Mouse (Mus musculus): ENCODE data around the gene Hcn2. TPM values are rescaled to one million over a fixed set of nuclear protein-coding genes. Genes with fewer than 3 reads are reported as not detected.
"Not testable (repeated sequence)": the region's sequence is repeated elsewhere in the genome, so short reads cannot be mapped to it uniquely, and the experiment has no call there.

Hcn2 gene
- total and polyA plus RNA-seq, 3 experiments = 0.11 to 0.27 TPM; not detected in 1

GRCm38 (mm10) chr10:79748496-79748895, 32.1 kb downstream of the Hcn2 start:
- H3K4me1 ChIP-seq (ENCODE audit: insufficient read depth, low read depth, low read length) = peaks cover 32% of the 10 kb centered on the region
- ATAC-seq (ENCODE audit: extremely low read depth, insufficient number of reproducible peaks, low FRiP score, poor library complexity, severe bottlenecking) (no peak), DNase-seq (ENCODE audit: low spot score) (no peak)
- H3K27me3 ChIP-seq (ENCODE audit: insufficient read depth, low read length) = peaks cover 7% of the 10 kb centered on the region
- no peaks in the 10 kb centered on the region for H3K9me3 ChIP-seq (replicated peaks)
- TF ChIP-seq CTCF (IDR thresholded peaks at IDR 0.05; ENCODE audit: low read depth, low read length) = no peak
- no peak for TF ChIP-seq TAL1 (conservative IDR thresholded peaks at IDR 0.05; ENCODE audit: low read depth, low read length)
- no peak for TF ChIP-seq POLR2AphosphoS5 (IDR thresholded peaks at IDR 0.05; ENCODE audit: insufficient replicate concordance, low read depth, low read length)
- TF ChIP-seq GATA2 (IDR thresholded peaks at IDR 0.05; ENCODE audit: borderline replicate concordance, low read depth, low read length) = no peak
- no peak for TF ChIP-seq GATA1 (IDR thresholded peaks at IDR 0.05; ENCODE audit: borderline replicate concordance, low read length)
- H3K36me3 ChIP-seq (replicated peaks) = peaks cover 20% of the 10 kb centered on the region
- H3K4me3 ChIP-seq (ENCODE audit: low read depth, low read length) = no peak overlapping the region

- H3K9me3 ChIP-seq (replicated peaks) = 0 out of 2 replicates have a peak, but pooled peaks cover 3% of the 10 kb centered on the region
- no peak for ATAC-seq (ENCODE audit: extremely low read depth, insufficient number of reproducible peaks, low FRiP score, poor library complexity, severe bottlenecking)
- H3K4me3 ChIP-seq (ENCODE audit: low read depth, low read length) = peak within 1 kb of the TSS; percentile 27; the same call in 1 of the 2 replicates
Measured at GRCm38 (mm10) chr10:79754856-79755516, 38.6 kb downstream of the Hcn2 start, which contains the start of gene Fgf22. TSS of gene Fgf22 (plus strand) at chr10:79755076.

GRCm38 (mm10) chr10:79755854-79756253, 39.4 kb downstream of the Hcn2 start:
- peaks cover 15% of the 10 kb centered on the region for H3K4me1 ChIP-seq (ENCODE audit: insufficient read depth, low read depth, low read length)
- H3K9me3 ChIP-seq (replicated peaks) = 0 out of 2 replicates have a peak, but pooled peaks cover 3% of the 10 kb centered on the region
- peaks cover 11% of the 10 kb centered on the region for H3K27me3 ChIP-seq (ENCODE audit: insufficient read depth, low read length)
- H3K36me3 ChIP-seq (replicated peaks) = peaks cover 57% of the 10 kb centered on the region
- no peak overlapping the region for H3K4me3 ChIP-seq (ENCODE audit: low read depth, low read length)
- DNase-seq (ENCODE audit: low spot score) (no peak), ATAC-seq (ENCODE audit: extremely low read depth, insufficient number of reproducible peaks, low FRiP score, poor library complexity, severe bottlenecking) (no peak)
- TF ChIP-seq CTCF (IDR thresholded peaks at IDR 0.05; ENCODE audit: low read depth, low read length) (no peak), GATA1 (IDR thresholded peaks at IDR 0.05; ENCODE audit: borderline replicate concordance, low read length) (no peak), TAL1 (conservative IDR thresholded peaks at IDR 0.05; ENCODE audit: low read depth, low read length) (no peak), POLR2AphosphoS5 (IDR thresholded peaks at IDR 0.05; ENCODE audit: insufficient replicate concordance, low read depth, low read length) (no peak), GATA2 (IDR thresholded peaks at IDR 0.05; ENCODE audit: borderline replicate concordance, low read depth, low read length) (no peak)

More at GRCm38 (mm10) chr10:79754856-79755516, 38.6 kb downstream of the Hcn2 start, which contains the start of gene Fgf22:
- Histone ChIP-seq H3K4me1 (ENCODE audit: insufficient read depth, low read depth, low read length) (peaks cover 15% of the 10 kb centered on the region), H3K36me3 (replicated peaks) (peaks cover 49% of the 10 kb centered on the region), H3K27me3 (ENCODE audit: insufficient read depth, low read length) (peaks cover 11% of the 10 kb centered on the region)
- TF ChIP-seq GATA2 (IDR thresholded peaks at IDR 0.05; ENCODE audit: borderline replicate concordance, low read depth, low read length) (no peak), CTCF (IDR thresholded peaks at IDR 0.05; ENCODE audit: low read depth, low read length) (no peak), GATA1 (IDR thresholded peaks at IDR 0.05; ENCODE audit: borderline replicate concordance, low read length) (no peak), POLR2AphosphoS5 (IDR thresholded peaks at IDR 0.05; ENCODE audit: insufficient replicate concordance, low read depth, low read length) (no peak), TAL1 (conservative IDR thresholded peaks at IDR 0.05; ENCODE audit: low read depth, low read length) (no peak)
- no peak for DNase-seq (ENCODE audit: low spot score)

GRCm38 (mm10) chr10:79756660-79757059, 40.2 kb downstream of the Hcn2 start:
- Histone ChIP-seq H3K4me1 (ENCODE audit: insufficient read depth, low read depth, low read length) (peaks cover 15% of the 10 kb centered on the region), H3K4me3 (ENCODE audit: low read depth, low read length) (no peak overlapping the region), H3K36me3 (replicated peaks) (peaks cover 66% of the 10 kb centered on the region), H3K9me3 (replicated peaks) (0 out of 2 replicates have a peak, but pooled peaks cover 3% of the 10 kb centered on the region), H3K27me3 (ENCODE audit: insufficient read depth, low read length) (peaks cover 8% of the 10 kb centered on the region)
- no peak for TF ChIP-seq GATA2 (IDR thresholded peaks at IDR 0.05; ENCODE audit: borderline replicate concordance, low read depth, low read length)
- TF ChIP-seq GATA1 (IDR thresholded peaks at IDR 0.05; ENCODE audit: borderline replicate concordance, low read length) = no peak
- ATAC-seq (ENCODE audit: extremely low read depth, insufficient number of reproducible peaks, low FRiP score, poor library complexity, severe bottlenecking) (no peak), DNase-seq (ENCODE audit: low spot score) (no peak)

GRCm38 (mm10) chr10:79759675-79760074, 43.2 kb downstream of the Hcn2 start:
- H3K9me3 ChIP-seq (replicated peaks); H3K4me3 ChIP-seq (ENCODE audit: low read depth, low read length); DNase-seq (ENCODE audit: low spot score); ATAC-seq (ENCODE audit: extremely low read depth, insufficient number of reproducible peaks, low FRiP score, poor library complexity, severe bottlenecking); H3K27me3 ChIP-seq (ENCODE audit: insufficient read depth, low read length): not testable (repeated sequence)
- Histone ChIP-seq H3K4me1 (ENCODE audit: insufficient read depth, low read depth, low read length) (peaks cover 36% of the 10 kb centered on the region), H3K36me3 (replicated peaks) (peaks cover 96% of the 10 kb centered on the region)

GRCm38 (mm10) chr10:79760603-79761143, 44.2 kb downstream of the Hcn2 start:
- peaks cover 98% of the 10 kb centered on the region for H3K36me3 ChIP-seq (replicated peaks)
- ATAC-seq (ENCODE audit: extremely low read depth, insufficient number of reproducible peaks, low FRiP score, poor library complexity, severe bottlenecking) (no peak), DNase-seq (ENCODE audit: low spot score) (no peak)
- H3K27me3 ChIP-seq (ENCODE audit: insufficient read depth, low read length) = no peaks in the 10 kb centered on the region
- H3K4me3 ChIP-seq (ENCODE audit: low read depth, low read length) = no peak overlapping the region
- peaks cover 38% of the 10 kb centered on the region for H3K4me1 ChIP-seq (ENCODE audit: insufficient read depth, low read depth, low read length)
- TF ChIP-seq POLR2AphosphoS5 (IDR thresholded peaks at IDR 0.05; ENCODE audit: insufficient replicate concordance, low read depth, low read length) = no peak
- H3K9me3 ChIP-seq (replicated peaks) = no peaks in the 10 kb centered on the region
